Mouse (Mus musculus) ovary, adult 2 months (tissue): ENCODE measurements around the gene Chrna9. TPM values are rescaled to one million over a fixed set of nuclear protein-coding genes. Genes with fewer than 3 reads are reported as not detected.

Source experiments
- polyA plus RNA-seq: library from polyadenylated mRNA; depleted of rRNA; stranded (reverse); fragments of >200 nt; gene quantifications from 2 replicates; pipeline ENCODE4 v1.2.3, GENCODE M21; 2012; rRNA removed

The Chrna9 gene
- not detected in 2 replicates for polyA plus RNA-seq

DNA sequence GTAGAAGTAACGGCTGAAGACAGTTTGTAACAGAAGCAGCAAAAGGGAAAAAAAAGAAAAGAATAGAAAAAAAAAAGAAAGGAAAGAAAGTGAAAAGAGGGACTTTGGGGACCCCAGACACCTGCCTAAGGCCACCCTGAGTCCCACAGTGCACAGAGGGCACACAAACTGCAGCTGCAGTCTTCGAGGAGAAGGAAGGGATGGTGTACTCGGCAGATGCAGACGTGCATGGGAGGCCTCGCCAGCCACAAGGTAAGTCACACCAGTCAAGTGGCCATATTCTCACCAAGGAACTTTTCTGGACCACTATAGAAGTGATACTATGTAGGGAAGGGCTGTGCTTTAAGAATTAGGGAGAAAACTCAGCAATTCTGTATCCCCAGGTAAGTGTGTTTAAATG is at the start of gene Chrna9:
Gene Chrna9 (plus strand): TSS at position 139 of the 400 bp plus-strand sequence.

DNA sequence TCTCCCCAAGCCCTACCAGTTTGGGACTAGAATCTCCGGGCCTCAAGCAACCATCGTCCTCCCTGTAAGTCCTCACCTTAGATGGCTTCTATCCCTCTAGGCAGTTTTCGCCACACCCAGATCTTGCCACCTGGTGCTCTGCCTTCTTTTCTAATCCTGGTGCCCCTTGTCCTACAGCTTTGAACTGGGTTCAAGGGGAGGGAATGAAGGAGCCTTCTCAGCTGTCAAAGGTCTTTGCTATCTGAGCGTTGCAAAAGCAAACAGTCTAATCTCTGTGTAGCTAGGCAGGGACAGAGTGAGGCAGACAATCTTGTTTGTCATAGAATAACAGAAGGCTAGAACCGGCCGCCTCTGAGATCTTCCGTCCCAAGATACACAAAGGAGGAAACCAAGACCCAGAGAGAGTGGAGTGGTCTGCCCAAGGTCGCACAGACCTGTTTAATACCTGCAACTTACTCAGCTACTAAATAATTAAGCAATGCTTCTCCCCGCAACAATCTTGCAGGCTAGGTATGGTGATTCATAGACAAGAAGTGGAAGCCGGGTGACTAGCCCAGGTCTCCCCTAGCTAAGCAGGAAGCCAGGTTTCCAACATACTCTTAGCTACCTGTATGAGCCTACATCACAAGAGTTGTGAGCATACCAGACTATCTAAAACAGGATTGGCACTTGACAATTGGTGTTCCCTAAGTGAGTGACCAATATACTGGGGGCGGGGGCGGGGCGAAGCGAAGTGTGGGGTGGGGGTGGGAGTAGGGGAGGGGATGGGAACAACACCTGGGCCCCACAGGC is 69.6 kb downstream of the Chrna9 start, which contains the start of gene 9130230L23Rik:
Gene 9130230L23Rik (minus strand): TSS at position 152 of the 792 bp plus-strand sequence.

Other genes starting within 250 kb of the Chrna9 start
- 8.9 and 13.9 TPM in 2 replicates for gene Pds5a, start 236.6 kb upstream of the Chrna9 start, polyA plus RNA-seq
- gene N4bp2, start 171.4 kb upstream of the Chrna9 start, polyA plus RNA-seq = 9.6 and 14.5 TPM in 2 replicates
- gene Rhoh, start 73.7 kb upstream of the Chrna9 start, polyA plus RNA-seq = 1.1 and 1.4 TPM in 2 replicates
- 0.53 and 0.62 TPM in 2 replicates for gene 9130230L23Rik, start 69.4 kb downstream of the Chrna9 start, polyA plus RNA-seq
- gene Rbm47, start 238.2 kb downstream of the Chrna9 start, polyA plus RNA-seq = 40.9 and 78.0 TPM in 2 replicates